Mouse (Mus musculus): ENCODE measurements at regions not wholly inside any gene's neighbourhood (a gene's known extent, or its start where the extent isn't known, plus 50 kb on each side); places are given as distances from the start of the nearest gene placed in this dataset.

DNA sequence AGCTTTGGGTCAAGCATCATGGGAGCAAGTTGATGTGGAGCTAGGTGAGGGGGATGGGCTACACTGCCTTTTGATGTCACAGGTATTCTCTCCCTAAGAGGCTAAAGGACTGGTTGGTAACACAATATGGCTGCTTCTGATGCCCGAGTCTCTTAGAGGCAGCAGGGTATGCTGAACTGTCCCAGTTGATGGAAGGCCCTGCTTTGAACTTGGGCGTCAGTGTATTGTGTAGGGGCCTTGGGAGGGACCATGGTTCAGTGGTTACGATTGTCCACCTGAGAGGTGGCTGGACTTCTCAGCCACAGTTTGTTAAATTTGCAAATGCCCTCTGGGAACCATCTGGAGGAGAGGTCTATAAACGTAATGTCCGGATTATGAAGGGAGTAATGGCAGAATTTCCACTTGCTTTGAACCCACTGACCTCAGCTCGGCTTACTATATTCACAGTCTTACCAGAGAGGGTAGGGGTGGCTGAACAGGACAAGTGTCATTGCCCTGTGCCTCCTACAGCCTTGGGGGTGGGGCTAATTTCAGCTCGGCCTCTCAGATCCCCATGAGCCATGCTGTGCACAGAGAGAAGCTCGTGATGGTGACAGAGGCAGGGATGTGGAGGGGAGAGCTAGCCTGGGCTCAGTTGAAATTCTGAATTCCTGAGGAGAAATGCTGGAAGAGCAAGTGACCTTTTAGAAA is 442.6 kb upstream of the Mgmt start:
- Histone ChIP-seq H3K27me3 (peaks cover 15% of the 10 kb centered on the region), H3K9ac (no peak overlapping the region), H3K27ac (no peak overlapping the region), H3K9me3 (replicated peaks) (no peaks in the 10 kb centered on the region), H3K4me1 (replicated peaks) (no peaks in the 10 kb centered on the region; the same call in 1 of the 2 replicates), H3K4me3 (no peak overlapping the region), H3K4me2 (no peak overlapping the region), H3K36me3 (no peaks in the 10 kb centered on the region)
- no peak for ATAC-seq (replicated peaks; ENCODE audit: insufficient number of reproducible peaks, insufficient read depth, low FRiP score, low read depth)
- WGBS = 75% methylated on average over 8 of the region's 8 CpGs

GRCm38 (mm10) chr7:136452561-136452960 is 441.9 kb upstream of the Mgmt start:
- Histone ChIP-seq H3K36me3 (no peaks in the 10 kb centered on the region), H3K4me1 (replicated peaks) (no peaks in the 10 kb centered on the region; the same call in 1 of the 2 replicates), H3K27me3 (peaks cover 15% of the 10 kb centered on the region), H3K4me3 (no peak overlapping the region), H3K27ac (no peak overlapping the region), H3K4me2 (no peak overlapping the region), H3K9ac (no peak overlapping the region), H3K9me3 (replicated peaks) (no peaks in the 10 kb centered on the region)
- WGBS = 86% methylated on average over 5 of the region's 5 CpGs
- ATAC-seq (replicated peaks; ENCODE audit: insufficient number of reproducible peaks, insufficient read depth, low FRiP score, low read depth) = no peak

GRCm38 (mm10) chr7:136457171-136457570 is 437.2 kb upstream of the Mgmt start:
- Histone ChIP-seq H3K9ac (no peak overlapping the region), H3K9me3 (replicated peaks) (no peaks in the 10 kb centered on the region)

GRCm38 (mm10) chr7:136457867-136458448 is 436.5 kb upstream of the Mgmt start:
- Histone ChIP-seq H3K9me3 (replicated peaks) (no peaks in the 10 kb centered on the region), H3K27me3 (peaks cover 20% of the 10 kb centered on the region), H3K4me2 (no peak overlapping the region), H3K9ac (no peak overlapping the region), H3K4me3 (no peak overlapping the region), H3K4me1 (replicated peaks) (no peaks in the 10 kb centered on the region; the same call in 1 of the 2 replicates), H3K27ac (no peak overlapping the region), H3K36me3 (no peaks in the 10 kb centered on the region)
- ATAC-seq (replicated peaks; ENCODE audit: insufficient number of reproducible peaks, insufficient read depth, low FRiP score, low read depth) = no peak
- WGBS = 84% methylated on average over 10 of the region's 10 CpGs

More at GRCm38 (mm10) chr7:136457171-136457570, 437.2 kb upstream of the Mgmt start:
- peaks cover 14% of the 10 kb centered on the region for H3K27me3 ChIP-seq
- H3K4me2 ChIP-seq = no peak overlapping the region
- WGBS = 39% methylated on average over 7 of the region's 7 CpGs
- no peaks in the 10 kb centered on the region for H3K36me3 ChIP-seq
- no peak overlapping the region for H3K4me3 ChIP-seq
- H3K27ac ChIP-seq = no peak overlapping the region
- no peaks in the 10 kb centered on the region; the same call in 1 of the 2 replicates for H3K4me1 ChIP-seq (replicated peaks)
- no peak for ATAC-seq (replicated peaks; ENCODE audit: insufficient number of reproducible peaks, insufficient read depth, low FRiP score, low read depth)

GRCm38 (mm10) chr7:136477135-136477534 is 417.3 kb upstream of the Mgmt start:
- 78% methylated on average over 4 of the region's 4 CpGs for WGBS
- H3K27me3 ChIP-seq = peaks cover 7% of the 10 kb centered on the region; the same call in 1 of the 2 replicates
- no peak for ATAC-seq (replicated peaks; ENCODE audit: insufficient number of reproducible peaks, insufficient read depth, low FRiP score, low read depth)

DNA sequence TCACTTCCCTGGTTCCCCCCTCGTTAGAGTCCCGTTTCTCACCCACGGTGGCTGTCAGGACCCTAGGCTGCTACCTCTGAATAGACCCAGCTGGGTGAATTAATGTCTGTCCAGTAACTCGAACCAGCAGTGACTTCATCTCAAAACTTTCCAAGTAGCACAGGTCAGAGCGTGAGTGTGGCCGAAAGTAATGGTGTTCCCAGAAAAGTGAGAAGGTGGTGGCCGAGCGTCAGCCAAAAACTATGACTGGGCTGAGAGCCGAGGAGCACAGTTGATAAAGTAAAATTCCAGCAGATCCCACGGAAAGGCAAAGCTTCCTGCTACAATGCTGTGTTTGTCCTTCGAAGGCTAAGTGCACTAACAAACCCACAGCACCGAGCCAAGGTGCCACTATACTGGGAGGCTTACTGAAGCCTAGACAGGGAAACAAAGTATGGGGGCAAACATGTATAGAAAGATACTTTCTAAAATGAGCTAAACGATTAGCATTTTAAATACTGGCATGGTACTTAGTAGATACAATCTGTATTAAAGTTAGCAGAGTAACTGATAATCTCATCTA is 413.7 kb upstream of the Mgmt start:
- Histone ChIP-seq H3K9ac (no peak overlapping the region), H3K27ac (peak overlapping the region; percentile 12), H3K4me3 (no peak overlapping the region), H3K9me3 (replicated peaks) (no peaks in the 10 kb centered on the region), H3K27me3 (peaks cover 23% of the 10 kb centered on the region; the same call in 1 of the 2 replicates), H3K4me1 (replicated peaks) (peaks cover 9% of the 10 kb centered on the region; the same call in 1 of the 2 replicates), H3K36me3 (no peaks in the 10 kb centered on the region), H3K4me2 (no peak overlapping the region)
- WGBS = 32% methylated on average over 13 of the region's 13 CpGs
- peak; percentile 62; the same call in 1 of the 2 replicates for ATAC-seq (replicated peaks; ENCODE audit: insufficient number of reproducible peaks, insufficient read depth, low FRiP score, low read depth)

More at GRCm38 (mm10) chr7:136477135-136477534, 417.3 kb upstream of the Mgmt start:
- Histone ChIP-seq H3K4me1 (replicated peaks) (peaks cover 9% of the 10 kb centered on the region; the same call in 1 of the 2 replicates), H3K9me3 (replicated peaks) (no peaks in the 10 kb centered on the region), H3K4me3 (no peak overlapping the region), H3K4me2 (no peak overlapping the region), H3K9ac (no peak overlapping the region), H3K36me3 (no peaks in the 10 kb centered on the region), H3K27ac (no peak overlapping the region)

DNA sequence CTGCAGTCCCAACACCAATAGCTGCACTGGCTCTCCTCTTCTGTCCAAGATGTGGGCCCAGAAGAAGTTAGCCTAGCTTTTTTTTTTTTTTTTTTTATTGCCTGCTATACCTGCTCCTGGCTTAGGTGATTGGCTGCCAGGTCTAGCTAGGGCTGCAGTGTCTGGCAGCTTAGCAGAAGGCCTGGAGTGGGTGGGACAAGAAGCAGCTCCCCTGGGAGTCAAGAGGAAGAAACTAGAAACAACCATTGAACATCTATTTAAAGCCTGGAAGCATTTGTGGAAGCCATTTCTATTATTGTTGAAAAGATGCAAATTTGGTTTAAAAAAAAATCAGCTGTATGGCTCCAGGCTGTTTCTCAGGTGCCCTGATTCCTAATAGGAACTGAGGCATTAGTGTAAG is 411.2 kb upstream of the Mgmt start:
- ATAC-seq (replicated peaks; ENCODE audit: insufficient number of reproducible peaks, insufficient read depth, low FRiP score, low read depth) = no peak
- H3K4me1 ChIP-seq (replicated peaks) = peaks cover 9% of the 10 kb centered on the region; the same call in 1 of the 2 replicates
- no peaks in the 10 kb centered on the region for H3K36me3 ChIP-seq
- peaks cover 40% of the 10 kb centered on the region for H3K27me3 ChIP-seq
- no peak overlapping the region for H3K4me2 ChIP-seq
- H3K9ac ChIP-seq = no peak overlapping the region
- no peaks in the 10 kb centered on the region for H3K9me3 ChIP-seq (replicated peaks)
- H3K4me3 ChIP-seq = no peak overlapping the region
- no peak overlapping the region for H3K27ac ChIP-seq

DNA sequence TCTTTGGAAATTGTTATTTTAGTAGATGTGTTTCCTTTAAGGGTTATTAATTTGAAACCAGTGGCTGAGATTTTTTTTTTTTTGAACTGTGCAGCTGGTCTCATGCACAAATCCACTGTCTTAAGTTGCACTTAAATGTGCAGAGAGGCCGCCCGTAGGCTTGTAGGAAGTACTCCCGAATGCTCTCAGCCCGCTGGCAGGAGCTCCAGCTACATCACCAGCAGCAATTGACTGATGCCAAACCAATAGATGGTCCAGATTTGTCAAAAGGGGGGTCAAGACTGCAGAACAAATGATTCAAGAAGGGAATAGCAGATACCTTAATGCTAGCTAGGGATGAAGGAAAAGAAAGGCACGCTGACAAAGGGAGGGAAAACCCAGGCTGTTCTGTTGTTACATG is 406.9 kb upstream of the Mgmt start:
- H3K4me2 ChIP-seq = no peak overlapping the region
- no peak overlapping the region for H3K9ac ChIP-seq
- H3K27ac ChIP-seq = no peak overlapping the region
- no peak for ATAC-seq (replicated peaks; ENCODE audit: insufficient number of reproducible peaks, insufficient read depth, low FRiP score, low read depth)
- no peak overlapping the region for H3K4me3 ChIP-seq
- no peaks in the 10 kb centered on the region for H3K36me3 ChIP-seq
- H3K27me3 ChIP-seq = peaks cover 46% of the 10 kb centered on the region
- no peaks in the 10 kb centered on the region for H3K9me3 ChIP-seq (replicated peaks)
- H3K4me1 ChIP-seq (replicated peaks) = no peaks in the 10 kb centered on the region
- 59% methylated on average over 5 of the region's 5 CpGs for WGBS

- Histone ChIP-seq H3K9ac (no peak overlapping the region), H3K9me3 (replicated peaks) (no peaks in the 10 kb centered on the region), H3K36me3 (no peaks in the 10 kb centered on the region), H3K27me3 (peaks cover 37% of the 10 kb centered on the region), H3K4me1 (replicated peaks) (peaks cover 26% of the 10 kb centered on the region), H3K4me2 (no peak overlapping the region), H3K27ac (no peak overlapping the region), H3K4me3 (no peak overlapping the region)
- ATAC-seq (replicated peaks; ENCODE audit: insufficient number of reproducible peaks, insufficient read depth, low FRiP score, low read depth) = no peak
- 52% methylated on average over 3 of the region's 3 CpGs for WGBS
These were observed 399.6 kb upstream of the Mgmt start for GRCm38 (mm10) chr7:136494862-136495261.

- Histone ChIP-seq H3K27me3 (peaks cover 29% of the 10 kb centered on the region), H3K27ac (peak overlapping the region; percentile 74), H3K4me1 (replicated peaks) (peaks cover 26% of the 10 kb centered on the region), H3K36me3 (no peaks in the 10 kb centered on the region), H3K4me2 (peak overlapping the region; percentile 48), H3K9me3 (replicated peaks) (no peaks in the 10 kb centered on the region), H3K9ac (peak overlapping the region; percentile 9; the same call in 1 of the 2 replicates), H3K4me3 (peak overlapping the region; percentile 24)
- peak; percentile 55; the same call in 1 of the 2 replicates for ATAC-seq (replicated peaks; ENCODE audit: insufficient number of reproducible peaks, insufficient read depth, low FRiP score, low read depth)
- WGBS = 40% methylated on average over 19 of the region's 19 CpGs
These were observed 397.8 kb upstream of the Mgmt start for GRCm38 (mm10) chr7:136496335-136497242.

GRCm38 (mm10) chr7:136500059-136500458 is 394.4 kb upstream of the Mgmt start:
- no peak overlapping the region for H3K4me2 ChIP-seq
- H3K36me3 ChIP-seq = no peaks in the 10 kb centered on the region
- no peak overlapping the region for H3K9ac ChIP-seq
- peaks cover 25% of the 10 kb centered on the region for H3K27me3 ChIP-seq
- no peak for ATAC-seq (replicated peaks; ENCODE audit: insufficient number of reproducible peaks, insufficient read depth, low FRiP score, low read depth)
- no peak overlapping the region for H3K4me3 ChIP-seq
- 89% methylated on average over 4 of the region's 4 CpGs for WGBS
- peaks cover 34% of the 10 kb centered on the region for H3K4me1 ChIP-seq (replicated peaks)
- H3K9me3 ChIP-seq (replicated peaks) = no peaks in the 10 kb centered on the region
- no peak overlapping the region for H3K27ac ChIP-seq

Measured in heart, embryonic 15.5 days (tissue).